8 mouse cellular contexts compared by ENCODE assay signal in genomic region chrX:8175504-8176385, GRCm38 (mm10). TPM values are rescaled to one million over a fixed set of nuclear protein-coding genes. Genes with fewer than 3 reads are reported as not detected.
DNase-seq lines count a peak whose midpoint lies in the region; ATAC-seq and TF ChIP-seq lines count a peak whose summit lies in the region.

TSS of gene Tbc1d25 (minus strand) at chrX:8176181.

- peak; percentile 60 for TF ChIP-seq CTCF in heart, adult 2 months (IDR thresholded peaks at IDR 0.05)
- TF ChIP-seq CTCF in midbrain, postnatal 0 days (IDR thresholded peaks at IDR 0.05) = peak; percentile 31

- peak; percentile 93 for DNase-seq in 3T3-L1 (ENCODE audit: low read depth, low spot score)
- DNase-seq in adrenal gland, postnatal 4 days (ENCODE audit: low spot score in 2 of 2) = peak; percentile 41 to 65
- DNase-seq in embryonic facial prominence, embryonic 14.5 days (ENCODE audit: low spot score) = peak; percentile 94
- peak; percentile 84 to 90 for DNase-seq in heart, adult 2 months
- peak; percentile 94 for DNase-seq in kidney, adult 9 months
- peak; percentile 88 for DNase-seq in limb, embryonic 14.5 days (ENCODE audit: low spot score)
- DNase-seq in midbrain, postnatal 0 days (ENCODE audit: low spot score) = peak; percentile 93
- DNase-seq in spleen, postnatal 14 days (ENCODE audit: low spot score in 2 of 2) = peak; percentile 63 to 67

- WGBS in embryonic facial prominence, embryonic 14.5 days = 20% methylated on average over 42 of the region's 56 CpGs
- WGBS in heart, adult 2 months = 18% methylated on average over 56 of the region's 56 CpGs
- 25% methylated on average over 53 of the region's 56 CpGs for WGBS in limb, embryonic 14.5 days
- 17% methylated on average over 56 of the region's 56 CpGs for WGBS in midbrain, postnatal 0 days

- intact Hi-C loops in heart, adult 2 months (cut with DNase I) = loop anchor here (2.0 kb wide), 1 partner anchor 17 kb away; the partner anchor contains the start of gene Ebp

- no peaks in the 10 kb centered on the region for H3K4me1 ChIP-seq in embryonic facial prominence, embryonic 14.5 days (ENCODE audit: control insufficient read depth, insufficient read depth, low read length)
- H3K4me1 ChIP-seq in heart, adult 2 months (ENCODE audit: control insufficient read depth, insufficient read depth, low read length) = no peaks in the 10 kb centered on the region; the same call in 1 of the 2 replicates
- 0 out of 2 replicates have a peak, but pooled peaks cover 2% of the 10 kb centered on the region for H3K4me1 ChIP-seq in limb, embryonic 14.5 days (ENCODE audit: control insufficient read depth, insufficient read depth, low read length)
- H3K4me1 ChIP-seq in midbrain, postnatal 0 days (ENCODE audit: insufficient read depth, low read length) = no peaks in the 10 kb centered on the region

- H3K27me3 ChIP-seq in embryonic facial prominence, embryonic 14.5 days (replicated peaks; ENCODE audit: control insufficient read depth, insufficient read depth, low read length) = no peaks in the 10 kb centered on the region
- H3K27me3 ChIP-seq in heart, adult 2 months (ENCODE audit: control insufficient read depth, insufficient read depth, low read length) = no peaks in the 10 kb centered on the region
- H3K27me3 ChIP-seq in limb, embryonic 14.5 days (ENCODE audit: control insufficient read depth, insufficient read depth, low read length) = no peaks in the 10 kb centered on the region
- no peaks in the 10 kb centered on the region for H3K27me3 ChIP-seq in midbrain, postnatal 0 days (ENCODE audit: insufficient read depth, low read length)

- H3K4me2 ChIP-seq in embryonic facial prominence, embryonic 14.5 days (ENCODE audit: low read depth, low read length) = peak within 1 kb of the TSS; percentile 54
- peak within 1 kb of the TSS; percentile 45 for H3K4me2 ChIP-seq in limb, embryonic 14.5 days (replicated peaks; ENCODE audit: low read depth, low read length, severe bottlenecking)
- peak within 1 kb of the TSS; percentile 46 for H3K4me2 ChIP-seq in midbrain, postnatal 0 days (ENCODE audit: low read depth, low read length, poor library complexity, severe bottlenecking)

- peak; percentile 96 for ATAC-seq in embryonic facial prominence, embryonic 14.5 days (ENCODE audit: low read depth)
- ATAC-seq in limb, embryonic 14.5 days (ENCODE audit: low FRiP score, low read depth) = peak; percentile 96
- ATAC-seq in midbrain, postnatal 0 days (ENCODE audit: low FRiP score) = peak; percentile 94

- peak within 1 kb of the TSS; percentile 28; the same call in 1 of the 2 replicates for H3K27ac ChIP-seq in embryonic facial prominence, embryonic 14.5 days (replicated peaks; ENCODE audit: low read depth, low read length)
- peak within 1 kb of the TSS; percentile 75 for H3K27ac ChIP-seq in heart, adult 2 months
- peak within 1 kb of the TSS; percentile 61 for H3K27ac ChIP-seq in limb, embryonic 14.5 days (replicated peaks; ENCODE audit: low read depth, low read length)
- H3K27ac ChIP-seq in midbrain, postnatal 0 days (ENCODE audit: low read depth, low read length) = no peak within 1 kb of the TSS

- TF ChIP-seq EP300 in heart, adult 2 months (IDR thresholded peaks at IDR 0.05; ENCODE audit: insufficient read depth, low read depth, low read length) = no peak

- H3K79me2 ChIP-seq in heart, adult 2 months (replicated peaks; ENCODE audit: control insufficient read depth, insufficient read depth, low read length) = no peaks in the 10 kb centered on the region

- TF ChIP-seq POLR2A in heart, adult 2 months (IDR thresholded peaks at IDR 0.05; ENCODE audit: insufficient read depth, low read depth, low read length) = peak; percentile 59
- 0 out of 2 replicates have a peak, but pooled peaks have one; percentile 43 for TF ChIP-seq POLR2A in limb, embryonic 14.5 days (IDR thresholded peaks at IDR 0.05; ENCODE audit: borderline replicate concordance, extremely low read depth, insufficient read depth, insufficient read length)

- H3K9me3 ChIP-seq in embryonic facial prominence, embryonic 14.5 days (ENCODE audit: control insufficient read depth, low read length) = no peaks in the 10 kb centered on the region
- H3K9me3 ChIP-seq in limb, embryonic 14.5 days (ENCODE audit: control insufficient read depth, low read length) = no peaks in the 10 kb centered on the region
- H3K9me3 ChIP-seq in midbrain, postnatal 0 days (ENCODE audit: low read length) = no peaks in the 10 kb centered on the region

- H3K4me3 ChIP-seq in embryonic facial prominence, embryonic 14.5 days (ENCODE audit: low read depth, low read length) = peak within 1 kb of the TSS; percentile 60
- H3K4me3 ChIP-seq in heart, adult 2 months = peak within 1 kb of the TSS; percentile 61
- H3K4me3 ChIP-seq in limb, embryonic 14.5 days (replicated peaks; ENCODE audit: low read length) = peak within 1 kb of the TSS; percentile 58
- H3K4me3 ChIP-seq in midbrain, postnatal 0 days (ENCODE audit: low read depth, low read length) = peak within 1 kb of the TSS; percentile 55

- H3K36me3 ChIP-seq in embryonic facial prominence, embryonic 14.5 days (ENCODE audit: control insufficient read depth, insufficient read depth, low read length) = 0 out of 2 replicates have a peak, but pooled peaks cover 4% of the 10 kb centered on the region
- no peaks in the 10 kb centered on the region for H3K36me3 ChIP-seq in heart, adult 2 months (ENCODE audit: control insufficient read depth, insufficient read depth, low read length)
- H3K36me3 ChIP-seq in limb, embryonic 14.5 days (ENCODE audit: control insufficient read depth, insufficient read depth, low read length) = peaks cover 1% of the 10 kb centered on the region
- no peaks in the 10 kb centered on the region; the same call in 1 of the 2 replicates for H3K36me3 ChIP-seq in midbrain, postnatal 0 days (ENCODE audit: insufficient read depth, low read length)

- H3K9ac ChIP-seq in embryonic facial prominence, embryonic 14.5 days (ENCODE audit: low read depth, low read length) = peak within 1 kb of the TSS; percentile 68
- H3K9ac ChIP-seq in heart, adult 2 months (ENCODE audit: low read depth, low read length) = peak within 1 kb of the TSS; percentile 99
- peak within 1 kb of the TSS; percentile 59 for H3K9ac ChIP-seq in limb, embryonic 14.5 days (ENCODE audit: low read depth, low read length, severe bottlenecking)
- peak within 1 kb of the TSS; percentile 64 for H3K9ac ChIP-seq in midbrain, postnatal 0 days (replicated peaks; ENCODE audit: low read length, poor library complexity, severe bottlenecking)

RNA-seq across cellular contexts. Expression of gene Tbc1d25, which starts in this region (rescaled TPM):
- 1 to 10 TPM; 7.6 to 8.2 TPM for total RNA-seq in adrenal gland, postnatal 4 days (2021)
- polyA plus RNA-seq in embryonic facial prominence, embryonic 14.5 days (2014; fragmentation: Nextera tagmentation; extraction: Ambion mirVana) = 13.0 and 13.3 TPM in 2 replicates
- total RNA-seq in heart, adult 2 months (2021) = 1 to 10 TPM; 3.7 to 4.3 TPM
- 8.7 and 8.9 TPM in 2 replicates for polyA plus RNA-seq in heart, adult 2 months (2012; rRNA removed)
- 19.4 and 25.3 TPM in 2 replicates for polyA plus RNA-seq in limb, embryonic 14.5 days (2012; rRNA removed)
- polyA plus RNA-seq in limb, embryonic 14.5 days (2014; fragmentation: Nextera tagmentation; extraction: Ambion mirVana) = 12.2 and 16.2 TPM in 2 replicates
- 21.2 and 24.7 TPM in 2 replicates for total RNA-seq in midbrain, postnatal 0 days (2014; rRNA removed)
- 17.6 and 20.7 TPM in 2 replicates for polyA plus RNA-seq in midbrain, postnatal 0 days (2015; fragmentation: Nextera tagmentation; extraction: Ambion mirVana)
